ENCODE assay signal across 22 mouse cellular contexts in the genomic region with DNA sequence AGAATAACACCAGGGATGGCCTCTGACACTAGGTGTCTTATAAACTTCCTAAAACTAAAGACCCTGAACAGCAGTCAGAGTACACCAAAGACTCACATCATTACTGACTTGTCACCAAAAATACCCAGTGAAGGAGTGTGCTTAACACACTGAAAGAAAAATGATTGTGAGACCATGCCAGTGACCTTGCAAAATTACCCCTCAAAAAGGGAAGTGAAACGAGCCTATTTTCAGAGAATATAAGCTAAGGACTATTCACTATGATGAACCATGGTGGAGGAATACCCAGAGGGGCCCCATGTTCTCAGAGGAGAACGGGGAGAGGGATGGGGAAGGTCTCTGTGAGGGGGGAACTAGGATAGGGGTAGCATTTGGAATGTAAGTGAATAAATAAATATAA.
DNase-seq lines count a peak whose midpoint lies in the region; ATAC-seq lines count a peak whose summit lies in the region.
"Had no signal": no experiment of that assay in that cellular context is flagged by ENCODE, and none has a peak within 500 bp of the region (broad histone marks: within the 10 kb centered on the region; RNA-seq: fewer than 3 reads in every experiment).

No protein-coding gene starts in this region.

- ATAC-seq in granulocyte monocyte progenitor cell, adult 5-6 weeks (replicated peaks; ENCODE audit: poor library complexity, severe bottlenecking), result peak; percentile 99
- peak; percentile 97 for ATAC-seq in megakaryocyte progenitor cell, adult 5-6 weeks (replicated peaks; ENCODE audit: poor library complexity)
- no peak for ATAC-seq in erythroblast, adult 5-6 weeks (replicated peaks; ENCODE audit: low FRiP score, poor library complexity, severe bottlenecking)
- ATAC-seq: forebrain, embryonic 13.5 days; forebrain, embryonic 16.5 days; hindbrain, postnatal 0 days; inflammation-experienced regulatory T-cells, adult 6 months had no signal

- DNase-seq in spleen, postnatal 36 days (ENCODE audit: low spot score in 2 of 2), result peak; percentile 1
- DNase-seq in spleen, adult 18-20 months, result no peak
- DNase-seq in layer of hippocampus, postnatal 36 days, result no peak
- no peak for DNase-seq in heart, adult 8-10 months (ENCODE audit: low spot score)
- DNase-seq: adrenal gland, adult 2 months; adrenal gland, postnatal 14 days; B cell, adult 2 months; cerebellum, adult 11-12 months; cerebellum, adult 8-10 months; cerebellum, postnatal 10 days; gastrocnemius, postnatal 10 days; gastrocnemius, postnatal 36 days; heart, adult 11 months; heart, postnatal 10 days; heart, postnatal 36 days had no signal

Comparison
In these comparisons a context has a peak if more than half of its experiments do, and no peak if none do; other contexts are left out.
1. DNase-seq: peak in spleen, postnatal 36 days (2 of 2); none in spleen, adult 18-20 months (0 of 2), layer of hippocampus, postnatal 36 days (0 of 2) and heart, adult 8-10 months (single experiment).